Mouse (Mus musculus): Measurements from ENCODE around the gene Rnf126.

DNA sequence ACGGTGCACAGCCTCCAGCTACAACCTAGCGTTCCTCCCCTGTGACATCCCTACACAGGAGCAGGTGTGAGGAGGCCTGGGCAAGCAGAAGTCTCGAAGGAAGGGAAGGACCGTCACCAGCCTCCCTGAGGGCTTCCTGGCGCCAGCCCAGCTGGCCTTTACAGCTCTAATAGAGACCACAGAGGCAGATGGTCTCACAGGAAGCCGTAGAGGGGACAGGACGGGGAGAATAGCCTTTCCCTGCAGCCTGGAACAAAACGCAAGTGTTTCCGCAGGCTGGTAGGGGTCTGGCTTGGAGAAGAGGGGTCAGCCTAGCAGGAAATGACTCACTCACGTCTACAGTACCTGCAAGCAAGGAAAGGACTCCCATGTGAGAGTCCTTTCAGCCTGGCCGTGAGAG is 41.1 kb upstream of the Rnf126 start:
- TF ChIP-seq CTCF (IDR thresholded peaks at IDR 0.05; ENCODE audit: extremely low read depth, insufficient read depth, low read length) (no peak), POLR2A (IDR thresholded peaks at IDR 0.05; ENCODE audit: extremely low read depth, insufficient read depth, low read length) (no peak)
